Mouse (Mus musculus) T-helper 17 cell (primary cell): ENCODE measurements around the gene Kcnk10.

Source experiments
- in situ Hi-C, 2 experiments: fragments of 300-600 bp; cut with MboI, MseI; formaldehyde crosslinking; loops; 1 replicate in 1 of 2; 2 replicates in 1 of 2; pipeline ENCODE4 v1.15.1; 2025; ENCODE audit warnings: high pct_unique_total_duplicates in 2 of 2

Gene Kcnk10

GRCm38 (mm10) chr12:98443754-98444153 is 134.4 kb downstream of the Kcnk10 start:
- in situ Hi-C loops: loop anchor here in 1 of 2 experiments (10.0 kb wide), 1 partner anchor 229 kb away; no protein-coding TSS in a partner anchor

DNA sequence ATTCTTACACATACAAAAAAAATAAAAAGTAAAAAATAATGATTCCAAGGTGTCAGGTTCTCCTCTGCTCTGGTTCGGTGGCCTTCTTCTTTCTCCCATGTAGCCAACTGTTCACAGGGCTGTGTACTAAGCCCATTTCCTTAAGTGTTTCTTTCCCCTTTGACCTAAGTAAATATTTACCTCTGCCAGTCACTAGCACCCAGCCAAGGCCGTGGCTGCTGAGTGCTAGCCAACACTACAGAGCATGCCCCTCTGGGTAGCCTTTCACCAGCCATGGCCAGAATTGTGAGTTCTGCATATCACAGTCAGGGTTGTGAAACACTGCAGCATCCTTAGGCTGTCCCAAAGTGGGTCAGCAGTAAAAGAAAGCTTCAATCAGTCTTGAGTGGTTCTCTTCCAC is 140.0 kb downstream of the Kcnk10 start:
- in situ Hi-C loops: no loop called here

DNA sequence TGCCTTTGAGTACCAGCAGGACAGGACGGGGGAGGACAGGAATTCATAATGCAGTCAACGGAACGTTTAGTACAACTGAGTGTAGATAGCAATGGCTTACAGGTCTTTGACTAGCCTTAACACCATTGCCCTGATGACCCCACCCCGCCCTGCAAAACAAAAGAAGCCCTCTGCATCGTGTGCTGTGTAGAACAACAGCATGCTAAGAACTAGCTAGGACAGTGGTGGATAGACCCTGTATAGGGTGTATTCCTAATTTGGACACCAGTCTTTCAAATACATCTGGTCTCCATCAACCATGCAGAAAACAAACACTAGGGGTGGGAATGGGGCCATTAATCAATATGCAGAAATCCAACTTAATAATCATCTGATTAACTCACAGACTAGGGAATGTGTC is 147.4 kb downstream of the Kcnk10 start:
- in situ Hi-C loops: no loop called here

DNA sequence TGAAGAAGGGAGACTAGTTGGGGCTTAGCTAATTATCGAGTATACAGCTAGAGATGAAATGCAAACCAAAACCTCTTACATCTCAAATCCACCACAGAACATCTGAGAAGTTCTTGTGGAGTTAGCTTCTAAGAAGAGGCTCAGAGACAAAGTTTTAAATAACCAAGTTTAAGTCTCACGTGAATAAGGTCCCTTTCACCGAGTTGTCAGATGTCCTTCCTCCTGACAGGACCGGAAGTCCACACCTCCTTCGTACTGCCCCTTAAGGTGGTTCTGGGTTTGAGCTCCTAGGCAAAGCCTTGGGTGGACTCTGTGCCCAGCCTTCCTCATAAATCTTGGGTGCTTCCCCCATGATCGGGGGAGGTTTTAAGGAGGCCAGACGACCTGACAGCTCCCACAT is 156.8 kb downstream of the Kcnk10 start:
- in situ Hi-C loops: no loop called here

- in situ Hi-C loops: loop anchor here in 1 of 2 experiments (10.0 kb wide), 1 partner anchor 1315 kb away; no protein-coding TSS in a partner anchor
These were observed 158.3 kb downstream of the Kcnk10 start for GRCm38 (mm10) chr12:98419849-98420248.

DNA sequence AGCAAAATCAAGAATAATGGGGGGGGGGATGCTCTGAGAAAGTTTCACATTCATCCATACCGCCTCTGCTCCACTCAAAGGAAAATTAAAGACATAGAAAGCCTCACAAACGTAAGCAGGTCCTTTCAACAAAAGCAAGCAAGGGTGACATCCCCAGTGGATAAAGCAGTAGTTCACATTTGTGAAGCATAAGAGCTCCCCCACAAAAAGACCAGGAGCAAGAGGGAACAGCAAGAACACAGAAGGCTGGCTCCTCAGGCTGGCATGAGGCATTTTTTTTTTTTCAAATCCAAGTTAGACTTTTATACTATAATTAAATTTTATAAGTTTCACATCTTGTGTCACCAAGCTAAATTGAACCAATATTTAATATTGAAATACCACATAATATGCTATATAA is 168.5 kb downstream of the Kcnk10 start:
- in situ Hi-C loops: no loop called here

DNA sequence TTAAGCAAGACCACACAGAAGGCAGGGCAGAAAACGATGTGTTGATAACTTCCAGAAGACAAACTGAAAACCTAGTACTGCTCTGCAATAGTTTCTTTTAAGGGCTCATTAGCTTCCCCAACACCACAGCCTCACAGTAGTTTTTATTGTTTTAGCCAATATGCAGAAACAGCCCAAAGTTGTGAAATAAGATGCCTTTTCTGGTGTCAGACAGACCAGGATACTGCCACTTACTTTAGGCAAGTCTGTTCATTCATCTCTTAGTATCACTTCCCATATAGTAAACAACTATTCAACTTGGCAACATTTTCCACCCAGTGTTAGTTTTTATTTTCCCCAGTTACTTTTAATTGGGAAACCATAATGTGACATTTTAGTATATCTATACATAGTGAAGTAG is 171.5 kb downstream of the Kcnk10 start:
- in situ Hi-C loops: no loop called here

- in situ Hi-C loops: no loop called here
These were observed 172.0 kb downstream of the Kcnk10 start for GRCm38 (mm10) chr12:98406076-98406475.

- in situ Hi-C loops: loop anchor here in 1 of 2 experiments (25.0 kb wide), 1 partner anchor 509 kb away; no protein-coding TSS in a partner anchor
These were observed 181.5 kb downstream of the Kcnk10 start for GRCm38 (mm10) chr12:98396586-98396985.

DNA sequence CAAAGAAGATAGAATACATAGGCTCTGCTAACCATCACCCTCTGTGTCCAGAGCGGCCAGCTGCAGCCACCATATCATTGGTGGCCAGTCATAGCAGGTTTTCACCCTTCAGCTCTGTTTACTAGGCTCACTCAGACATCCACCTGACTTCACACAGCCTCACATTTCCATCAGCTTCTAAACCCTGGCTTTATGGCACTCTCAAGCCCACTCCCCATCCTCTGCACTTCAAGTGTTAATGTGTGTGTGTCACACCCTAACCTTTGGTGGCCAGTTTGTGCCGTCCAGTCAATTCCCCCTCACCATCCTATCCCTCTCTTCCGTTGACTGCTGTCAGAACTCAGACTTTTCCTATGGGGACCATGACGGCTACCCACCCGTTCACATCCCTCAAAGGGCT is 184.0 kb downstream of the Kcnk10 start:
- in situ Hi-C loops: loop anchor here in 1 of 2 experiments (25.0 kb wide), 1 partner anchor 507 kb away; no protein-coding TSS in a partner anchor

DNA sequence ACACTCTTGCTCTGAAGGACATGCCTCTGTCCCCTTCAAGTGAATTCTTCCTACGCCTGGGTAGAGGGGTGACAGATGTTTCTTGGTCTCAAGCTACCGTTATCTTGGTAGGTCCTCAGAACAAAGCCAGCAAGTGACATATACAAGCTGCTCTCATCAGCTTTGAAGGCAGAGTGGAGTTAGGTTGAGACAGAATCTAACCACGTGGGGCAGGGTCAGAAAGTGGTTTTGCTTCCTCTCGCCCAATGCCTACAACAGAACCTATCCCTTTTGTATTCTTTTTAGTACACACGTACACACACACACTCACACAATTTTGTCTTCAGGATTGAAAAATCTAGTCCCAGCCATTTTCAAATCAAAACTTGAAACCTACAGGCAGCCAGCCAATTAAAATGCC is 186.8 kb downstream of the Kcnk10 start:
- in situ Hi-C loops: loop anchor here in 1 of 2 experiments (25.0 kb wide), 1 partner anchor 504 kb away; no protein-coding TSS in a partner anchor

DNA sequence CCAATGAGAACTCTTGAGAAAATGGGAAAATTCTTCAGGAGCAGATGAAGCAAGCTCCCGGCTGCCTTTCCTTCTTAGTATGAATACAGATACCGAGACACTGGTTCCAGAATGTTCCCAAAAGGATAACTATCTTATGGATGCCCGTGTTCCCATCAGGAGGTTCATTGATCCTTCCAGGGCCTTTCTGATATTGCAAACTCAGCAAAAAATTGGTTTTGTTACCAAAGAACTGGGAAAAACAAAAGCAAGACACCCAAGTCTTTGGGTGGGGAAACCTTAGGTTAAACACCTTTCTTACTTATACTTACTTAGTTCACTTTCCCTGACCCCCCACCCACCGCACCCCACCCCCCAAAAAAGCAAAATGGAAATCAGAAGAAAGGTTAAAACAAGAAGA is 188.5 kb downstream of the Kcnk10 start:
- in situ Hi-C loops: loop anchor here (10.0 to 25.0 kb wide), 2 partner anchors 502 to 1035 kb away; no protein-coding TSS in a partner anchor
